Mouse (Mus musculus): ENCODE data around the gene Tmem72. TPM values are rescaled to one million over a fixed set of nuclear protein-coding genes. Genes with fewer than 3 reads are reported as not detected.

Tmem72 gene
- polyA plus RNA-seq, 2 experiments, result under 0.01 to 0.01 TPM

DNA sequence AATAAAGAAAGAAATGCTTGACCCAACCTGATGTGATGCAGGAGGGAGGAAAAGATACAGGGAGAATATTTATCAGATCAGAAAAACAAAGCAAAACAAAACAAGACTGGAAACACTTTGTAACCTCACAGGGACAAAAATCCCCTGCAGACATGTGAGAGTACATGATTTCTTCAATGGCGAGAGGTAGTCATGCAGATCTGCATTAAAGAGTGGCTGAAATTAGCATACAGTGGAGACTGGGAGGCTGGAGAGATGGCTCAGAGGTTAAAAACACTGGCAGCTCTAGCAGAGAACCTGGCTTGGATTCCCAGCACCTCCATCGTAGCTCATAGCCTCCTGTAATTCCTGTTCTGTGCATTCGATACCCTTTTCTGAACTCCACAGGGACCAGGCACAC, 4.2 kb downstream of the Tmem72 start:
- DNase-seq (ENCODE audit: low read depth in 3 of 3, low spot score in 3 of 3), result no peak
- Histone ChIP-seq H3K9ac (replicated peaks) (no peak overlapping the region), H3K4me2 (ENCODE audit: low read depth) (no peak overlapping the region), H3K27ac (no peak overlapping the region), H3K36me3 (replicated peaks; ENCODE audit: control insufficient read depth, insufficient read depth, low read depth) (no peaks in the 10 kb centered on the region), H3K4me3 (ENCODE audit: insufficient read depth in 1 of 2, low read depth in 2 of 2, low read length in 2 of 2) (no peak overlapping the region), H3K4me1 (replicated peaks; ENCODE audit: control insufficient read depth in 2 of 2, insufficient read depth in 2 of 2, low read length in 1 of 2) (no peaks in the 10 kb centered on the region), H3K9me3 (ENCODE audit: control insufficient read depth, low read length) (no peaks in the 10 kb centered on the region), H3K27me3 (ENCODE audit: control insufficient read depth, insufficient read depth, low read length) (no peaks in the 10 kb centered on the region)
- ATAC-seq (ENCODE audit: insufficient read depth), result no peak
- WGBS (ENCODE audit: insufficient replicate concordance), result 52% methylated on average over 3 of the region's 3 CpGs
- TF ChIP-seq EP300 (IDR thresholded peaks at IDR 0.05; ENCODE audit: low read depth) (no peak), CTCF (IDR thresholded peaks at IDR 0.05; ENCODE audit: low read depth) (no peak)

DNA sequence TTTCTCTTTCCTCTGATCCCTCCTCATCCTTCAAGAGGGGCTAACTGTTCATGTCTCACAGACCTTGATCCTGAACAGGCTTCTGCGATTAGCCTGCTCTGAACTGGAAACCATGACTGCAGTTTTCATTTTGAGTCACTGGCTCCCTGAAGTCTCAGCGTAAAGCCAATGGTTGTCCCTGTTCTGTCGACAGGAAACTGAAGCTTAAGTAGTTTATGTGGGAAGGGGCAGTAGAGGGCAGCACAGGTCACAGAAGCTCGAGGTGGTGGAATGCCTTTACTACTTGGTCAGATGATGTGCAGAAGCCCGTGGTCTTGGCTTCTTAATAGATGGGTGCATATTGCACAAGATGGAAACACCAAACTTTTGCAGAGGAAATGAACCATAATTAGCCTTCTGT, 4.7 kb downstream of the Tmem72 start:
- H3K9me3 ChIP-seq (ENCODE audit: control insufficient read depth, low read length), result no peaks in the 10 kb centered on the region
- DNase-seq (ENCODE audit: low read depth in 3 of 3, low spot score in 3 of 3), result no peak
- H3K4me3 ChIP-seq (ENCODE audit: insufficient read depth in 1 of 2, low read depth in 2 of 2, low read length in 2 of 2), result no peak overlapping the region
- no peak overlapping the region for H3K27ac ChIP-seq
- no peaks in the 10 kb centered on the region for H3K27me3 ChIP-seq (ENCODE audit: control insufficient read depth, insufficient read depth, low read length)
- H3K4me2 ChIP-seq (ENCODE audit: low read depth), result no peak overlapping the region
- no peaks in the 10 kb centered on the region for H3K4me1 ChIP-seq (replicated peaks; ENCODE audit: control insufficient read depth in 2 of 2, insufficient read depth in 2 of 2, low read length in 1 of 2)
- no peak overlapping the region for H3K9ac ChIP-seq (replicated peaks)
- 14% methylated on average over 5 of the region's 5 CpGs for WGBS (ENCODE audit: insufficient replicate concordance)
- no peak for TF ChIP-seq CTCF (IDR thresholded peaks at IDR 0.05; ENCODE audit: low read depth)
- TF ChIP-seq EP300 (IDR thresholded peaks at IDR 0.05; ENCODE audit: low read depth), result no peak
- H3K36me3 ChIP-seq (replicated peaks; ENCODE audit: control insufficient read depth, insufficient read depth, low read depth), result no peaks in the 10 kb centered on the region
- ATAC-seq (ENCODE audit: insufficient read depth), result no peak

DNA sequence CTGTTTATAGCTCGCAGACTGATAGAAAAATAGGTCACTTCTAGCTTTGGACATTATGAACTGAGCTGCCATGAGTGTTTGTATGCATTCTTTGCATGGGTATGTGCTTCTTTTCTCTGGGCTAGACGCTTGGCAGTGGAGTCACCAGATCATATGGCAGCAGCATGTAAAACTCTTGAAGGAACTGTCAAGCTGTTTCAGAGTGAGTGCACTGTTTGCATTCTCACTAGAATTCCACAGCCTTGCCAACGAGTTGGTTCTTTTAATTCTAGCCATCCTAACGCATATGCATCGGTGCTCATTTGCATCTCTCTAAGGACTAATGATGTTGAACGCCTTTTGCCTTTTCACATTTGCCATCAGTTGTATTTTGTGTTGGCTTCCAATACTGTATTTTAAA, 12.4 kb downstream of the Tmem72 start:
- no peak for DNase-seq (ENCODE audit: low read depth in 3 of 3, low spot score in 3 of 3)
- Histone ChIP-seq H3K9ac (replicated peaks) (no peak overlapping the region), H3K4me3 (ENCODE audit: insufficient read depth in 1 of 2, low read depth in 2 of 2, low read length in 2 of 2) (no peak overlapping the region)

DNA sequence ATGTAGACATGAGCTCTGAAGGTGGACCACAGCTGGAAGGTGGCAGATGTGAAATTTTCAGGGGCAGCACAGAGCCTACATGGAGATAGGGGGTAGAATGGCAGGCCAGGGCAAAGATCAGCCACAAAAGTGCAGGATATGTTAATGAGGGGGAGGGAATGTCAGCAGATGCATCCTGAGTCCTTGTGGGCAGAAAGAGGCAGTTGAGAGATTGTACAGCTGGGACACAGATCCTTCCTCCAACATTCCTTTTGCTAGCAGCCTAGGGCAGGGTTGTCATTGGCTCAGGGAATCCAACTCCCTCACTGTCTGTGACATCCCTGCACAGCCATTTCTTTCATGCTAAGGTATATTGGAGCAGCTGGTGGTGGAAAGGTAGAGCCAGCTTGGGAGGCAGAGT, 15.9 kb downstream of the Tmem72 start:
- H3K9ac ChIP-seq (replicated peaks), result no peak overlapping the region
- TF ChIP-seq CTCF (IDR thresholded peaks at IDR 0.05; ENCODE audit: low read depth) (no peak), EP300 (IDR thresholded peaks at IDR 0.05; ENCODE audit: low read depth) (no peak)
- DNase-seq (ENCODE audit: low read depth in 3 of 3, low spot score in 3 of 3), result no peak
- no peak overlapping the region for H3K4me2 ChIP-seq (ENCODE audit: low read depth)
- no peak overlapping the region for H3K27ac ChIP-seq
- no peaks in the 10 kb centered on the region for H3K27me3 ChIP-seq (ENCODE audit: control insufficient read depth, insufficient read depth, low read length)
- ATAC-seq (ENCODE audit: insufficient read depth), result no peak
- H3K9me3 ChIP-seq (ENCODE audit: control insufficient read depth, low read length), result no peaks in the 10 kb centered on the region
- H3K4me1 ChIP-seq (replicated peaks; ENCODE audit: control insufficient read depth in 2 of 2, insufficient read depth in 2 of 2, low read length in 1 of 2), result no peaks in the 10 kb centered on the region
- no peak overlapping the region for H3K4me3 ChIP-seq (ENCODE audit: insufficient read depth in 1 of 2, low read depth in 2 of 2, low read length in 2 of 2)
- no peaks in the 10 kb centered on the region for H3K36me3 ChIP-seq (replicated peaks; ENCODE audit: control insufficient read depth, insufficient read depth, low read depth)

More for the DNA sequence above, 12.4 kb downstream of the Tmem72 start:
- Histone ChIP-seq H3K27ac (no peak overlapping the region), H3K4me1 (replicated peaks; ENCODE audit: control insufficient read depth in 2 of 2, insufficient read depth in 2 of 2, low read length in 1 of 2) (no peaks in the 10 kb centered on the region), H3K36me3 (replicated peaks; ENCODE audit: control insufficient read depth, insufficient read depth, low read depth) (no peaks in the 10 kb centered on the region), H3K27me3 (ENCODE audit: control insufficient read depth, insufficient read depth, low read length) (no peaks in the 10 kb centered on the region), H3K9me3 (ENCODE audit: control insufficient read depth, low read length) (no peaks in the 10 kb centered on the region), H3K4me2 (ENCODE audit: low read depth) (no peak overlapping the region)
- no peak for ATAC-seq (ENCODE audit: insufficient read depth)
- TF ChIP-seq CTCF (IDR thresholded peaks at IDR 0.05; ENCODE audit: low read depth), result no peak
- no peak for TF ChIP-seq EP300 (IDR thresholded peaks at IDR 0.05; ENCODE audit: low read depth)
- WGBS (ENCODE audit: insufficient replicate concordance), result 60% methylated on average over 6 of the region's 6 CpGs

DNA sequence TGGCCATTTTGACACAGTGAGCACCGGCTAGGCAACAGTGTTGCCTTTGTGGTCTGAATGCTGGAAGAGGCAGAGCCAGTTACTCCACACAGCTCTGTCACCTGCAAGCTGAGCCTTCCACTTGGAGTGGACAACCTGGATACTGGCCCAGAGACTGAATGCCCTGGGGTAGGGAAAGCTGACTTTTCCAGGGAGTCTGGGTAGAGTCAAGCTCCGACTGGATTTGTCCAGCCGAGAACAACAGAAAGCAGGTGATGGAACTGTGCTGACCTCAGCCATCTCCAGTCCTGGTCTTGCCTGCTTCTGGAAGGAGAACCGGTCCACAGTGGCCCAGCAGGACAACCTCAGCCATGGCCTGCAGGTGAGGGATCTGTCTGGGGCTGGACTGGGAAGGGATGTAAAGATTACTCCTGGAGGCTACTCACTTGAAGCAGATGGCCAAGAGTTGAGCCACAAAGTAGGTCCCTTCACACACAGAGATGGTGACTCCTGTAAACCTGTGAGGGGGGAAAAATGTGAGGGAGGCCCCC, 18.8 kb downstream of the Tmem72 start:
- Histone ChIP-seq H3K4me1 (replicated peaks; ENCODE audit: control insufficient read depth in 2 of 2, insufficient read depth in 2 of 2, low read length in 1 of 2) (no peaks in the 10 kb centered on the region), H3K9me3 (ENCODE audit: control insufficient read depth, low read length) (no peaks in the 10 kb centered on the region), H3K27me3 (ENCODE audit: control insufficient read depth, insufficient read depth, low read length) (no peaks in the 10 kb centered on the region), H3K9ac (replicated peaks) (no peak overlapping the region), H3K27ac (no peak overlapping the region), H3K4me3 (ENCODE audit: insufficient read depth in 1 of 2, low read depth in 2 of 2, low read length in 2 of 2) (no peak overlapping the region), H3K36me3 (replicated peaks; ENCODE audit: control insufficient read depth, insufficient read depth, low read depth) (no peaks in the 10 kb centered on the region), H3K4me2 (ENCODE audit: low read depth) (no peak overlapping the region)
- WGBS (ENCODE audit: insufficient replicate concordance), result 67% methylated on average over 4 of the region's 4 CpGs
- ATAC-seq (ENCODE audit: insufficient read depth) (no peak), DNase-seq (ENCODE audit: low read depth in 3 of 3, low spot score in 3 of 3) (no peak)
- TF ChIP-seq CTCF (IDR thresholded peaks at IDR 0.05; ENCODE audit: low read depth), result no peak
- TF ChIP-seq EP300 (IDR thresholded peaks at IDR 0.05; ENCODE audit: low read depth), result no peak

Measured in liver, embryonic 14.5 days (tissue).